Mouse (Mus musculus): ENCODE results near the gene Mgam. TPM values are rescaled to one million over a fixed set of nuclear protein-coding genes. Genes with fewer than 3 reads are reported as not detected.
"Not testable (repeated sequence)": the region's sequence is repeated elsewhere in the genome, so short reads cannot be mapped to it uniquely, and the experiment has no call there.

Mgam gene
- total RNA-seq, 2 experiments from 2014 or later: 1.2 to 1.4 TPM

GRCm38 (mm10) chr6:40713494-40713893, 84.9 kb downstream of the Mgam start:
- DNase-seq; intact Hi-C loops (cut with DNase I): not testable (repeated sequence)

- intact Hi-C loops (cut with DNase I): no loop called here
Measured at GRCm38 (mm10) chr6:40715705-40716104, 87.1 kb downstream of the Mgam start.

GRCm38 (mm10) chr6:40728506-40728905, 99.9 kb downstream of the Mgam start:
- DNase-seq: peak; percentile 1 to 4
- intact Hi-C loops (cut with DNase I): not testable (repeated sequence)

More at GRCm38 (mm10) chr6:40715705-40716104, 87.1 kb downstream of the Mgam start:
- DNase-seq: no peak

- DNase-seq: no peak
- intact Hi-C loops (cut with DNase I): no loop called here
Measured at GRCm38 (mm10) chr6:40739545-40739944, 110.9 kb downstream of the Mgam start.

GRCm38 (mm10) chr6:40749030-40749429, 120.4 kb downstream of the Mgam start:
- DNase-seq; intact Hi-C loops (cut with DNase I): not testable (repeated sequence)

GRCm38 (mm10) chr6:40755948-40756347, 127.3 kb downstream of the Mgam start:
- intact Hi-C loops (cut with DNase I): no loop called here
- no peak for DNase-seq

- intact Hi-C loops (cut with DNase I); DNase-seq: not testable (repeated sequence)
Measured at GRCm38 (mm10) chr6:40757346-40757745, 128.7 kb downstream of the Mgam start.

GRCm38 (mm10) chr6:40774656-40775055, 146.0 kb downstream of the Mgam start:
- intact Hi-C loops (cut with DNase I): no loop called here
- DNase-seq: no peak

GRCm38 (mm10) chr6:40778458-40778857, 149.8 kb downstream of the Mgam start:
- DNase-seq: no peak
- intact Hi-C loops (cut with DNase I): no loop called here

GRCm38 (mm10) chr6:40783637-40784036, 155.0 kb downstream of the Mgam start:
- intact Hi-C loops (cut with DNase I): no loop called here
- DNase-seq: no peak

- intact Hi-C loops (cut with DNase I): no loop called here
- no peak for DNase-seq
Measured at GRCm38 (mm10) chr6:40784378-40784777, 155.7 kb downstream of the Mgam start.

- no peak for DNase-seq
- intact Hi-C loops (cut with DNase I): no loop called here
Measured at GRCm38 (mm10) chr6:40795077-40795812, 166.6 kb downstream of the Mgam start.

GRCm38 (mm10) chr6:40818237-40818902, 189.7 kb downstream of the Mgam start:
- DNase-seq: no peak
- intact Hi-C loops (cut with DNase I): no loop called here

Other genes with a start within 250 kb of the Mgam start
- 1 to 10 TPM; 3.0 to 4.4 TPM for gene E330009J07Rik, start 192.7 kb upstream of the Mgam start, total RNA-seq (2021)
- gene Wee2, start 189.7 kb upstream of the Mgam start, total RNA-seq (2021): not detected
- 10 to 100 TPM; 35.6 to 38.0 TPM for gene Ssbp1, start 157.5 kb upstream of the Mgam start, total RNA-seq (2021)
- not detected for gene Tas2r137, start 137.6 kb upstream of the Mgam start, total RNA-seq (2021)
- gene Tas2r108, start 135.3 kb upstream of the Mgam start, total RNA-seq (2021): not detected
- gene Prss37, start 109.3 kb upstream of the Mgam start, total RNA-seq (2021): not detected
- not detected for gene Olfr461, start 73.8 kb upstream of the Mgam start, total RNA-seq (2021)
- not detected for gene Olfr460, start 59.3 kb upstream of the Mgam start, total RNA-seq (2021)
- gene Clec5a, start 43.0 kb upstream of the Mgam start, total RNA-seq (2021): 1 to 10 TPM in 1 of 2 experiments, under 1 TPM in 1; 0.93 to 1.1 TPM
- gene Tas2r138, start 15.5 kb upstream of the Mgam start, total RNA-seq (2021): not detected